Mouse (Mus musculus) hindbrain, embryonic 12.5 days (tissue): ENCODE data around the gene Susd3. TPM values are rescaled to one million over a fixed set of nuclear protein-coding genes. Genes with fewer than 3 reads are reported as not detected.

Experiments
- ATAC-seq: fragments of 200-750 bp; cut with Nextera tagmentation; 2 replicates; pipeline ENCODE4 v1.8.0; 2017; ENCODE audit warnings: moderate TSS enrichment; ENCODE audit not compliant: low FRiP score
- H3K27ac ChIP-seq: fragments of 300-500 bp; sonication (generic); 2 replicates; pipeline ENCODE4 v1.5.1; 2016; ENCODE audit warnings: mild to moderate bottlenecking
- H3K27me3 ChIP-seq: fragments of 300-500 bp; sonication (generic); 2 replicates; pipeline ENCODE4 v1.6.1; 2016; ENCODE audit warnings: mild to moderate bottlenecking
- H3K36me3 ChIP-seq: fragments of 300-500 bp; sonication (generic); 2 replicates; pipeline ENCODE4 v1.6.1; 2016; ENCODE audit warnings: mild to moderate bottlenecking
- H3K4me1 ChIP-seq: fragments of 300-500 bp; sonication (generic); 2 replicates; pipeline ENCODE4 v1.6.1; 2016
- H3K4me2 ChIP-seq: fragments of 300-500 bp; sonication (generic); replicated peaks from 2 replicates; pipeline ENCODE4 v1.6.1; 2016; ENCODE audit warnings: mild to moderate bottlenecking
- H3K4me3 ChIP-seq: fragments of 300-500 bp; sonication (generic); 2 replicates; pipeline ENCODE4 v1.5.1; 2016; ENCODE audit warnings: mild to moderate bottlenecking
- H3K9ac ChIP-seq: fragments of 300-500 bp; sonication (generic); 2 replicates; pipeline ENCODE4 v1.6.1; 2016; ENCODE audit warnings: mild to moderate bottlenecking, moderate library complexity
- H3K9me3 ChIP-seq: fragments of 300-500 bp; sonication (generic); replicated peaks from 2 replicates; pipeline ENCODE4 v1.6.1; 2016; ENCODE audit warnings: mild to moderate bottlenecking
- WGBS: fragments of 180-500 bp; shearing (Covaris S2); methylation state at CpG from one replicate; pipeline ENCODE4 v1.1.7; 2016; 5-methylcytosine and 5-hydroxymethylcytosine counted together
- polyA plus RNA-seq: library from polyadenylated mRNA; unstranded; fragments of >200 nt; fragmentation: Nextera tagmentation; extraction: Ambion mirVana; gene quantifications from 2 replicates; pipeline ENCODE4 v1.2.1, GENCODE M21; 2016

The Susd3 gene
- polyA plus RNA-seq, 1 experiment from 2014 or later: 0.96 TPM

DNA sequence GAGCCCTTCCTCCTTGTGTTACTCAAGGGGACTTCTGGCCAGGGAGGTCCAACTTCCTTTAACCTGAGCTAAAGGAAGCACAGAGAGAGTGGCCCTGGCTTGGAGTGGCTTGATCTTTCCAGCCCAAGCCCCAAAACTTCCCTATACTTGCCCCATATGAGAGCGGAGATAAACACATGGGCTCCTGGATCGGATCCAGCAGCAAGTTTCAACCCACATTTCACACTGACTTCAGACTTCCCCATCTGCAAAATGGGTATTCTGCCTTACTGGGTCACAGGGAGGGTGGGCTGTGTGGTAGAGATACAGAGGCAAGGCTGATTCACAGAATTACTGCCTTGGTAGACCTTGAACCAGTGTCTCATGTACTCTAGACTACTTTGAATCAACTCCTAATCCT lies 5.0 kb downstream of the Susd3 start:
- H3K4me2 ChIP-seq: no peak overlapping the region
- no peak overlapping the region for H3K27ac ChIP-seq
- H3K9ac ChIP-seq: no peak overlapping the region
- peaks cover 9% of the 10 kb centered on the region for H3K4me1 ChIP-seq
- no peaks in the 10 kb centered on the region for H3K9me3 ChIP-seq
- 96% methylated on average over 2 of the region's 2 CpGs for WGBS
- no peaks in the 10 kb centered on the region for H3K36me3 ChIP-seq
- no peak for ATAC-seq
- H3K4me3 ChIP-seq: no peak overlapping the region
- H3K27me3 ChIP-seq: peaks cover 36% of the 10 kb centered on the region

DNA sequence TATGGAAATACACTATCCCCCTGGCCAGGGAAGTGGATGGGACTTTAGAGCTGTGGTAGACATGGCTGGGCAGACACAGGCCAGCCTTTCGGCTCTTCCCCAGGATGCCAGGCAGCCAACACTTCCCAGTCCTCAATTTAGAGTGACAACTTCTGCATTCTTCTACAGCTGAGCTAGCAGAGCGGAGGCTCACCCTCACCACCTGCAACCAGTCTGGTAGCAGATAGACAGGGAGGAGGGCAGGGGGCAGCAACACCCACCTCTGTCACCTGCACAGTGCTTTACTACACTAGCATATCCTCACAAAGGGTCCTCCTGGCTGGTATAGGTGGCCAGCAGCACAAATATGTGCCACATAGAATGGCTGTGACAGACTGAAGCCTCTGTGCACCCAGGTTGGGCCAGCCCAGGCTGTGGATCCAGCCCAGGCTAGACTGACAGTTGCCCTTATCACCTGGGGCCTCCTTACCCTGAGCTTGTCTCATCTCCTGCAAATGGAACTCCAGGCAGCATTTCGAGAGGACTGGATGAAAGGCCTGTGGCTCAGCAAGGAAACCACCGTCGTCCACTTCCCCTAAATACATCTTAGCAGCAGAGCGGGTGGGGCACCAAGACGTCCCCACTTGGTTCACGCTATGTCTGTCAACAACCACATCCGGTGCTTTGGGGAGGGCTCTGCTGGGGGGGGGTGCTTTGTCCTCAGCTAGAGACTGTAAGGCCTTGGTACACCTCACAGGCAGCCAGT lies 6.0 kb downstream of the Susd3 start:
- Histone ChIP-seq H3K36me3 (no peaks in the 10 kb centered on the region), H3K27me3 (peaks cover 26% of the 10 kb centered on the region), H3K4me2 (no peak overlapping the region), H3K27ac (no peak overlapping the region), H3K9ac (no peak overlapping the region), H3K4me3 (no peak overlapping the region), H3K9me3 (no peaks in the 10 kb centered on the region), H3K4me1 (peaks cover under 1% of the 10 kb centered on the region)
- no peak for ATAC-seq
- WGBS: 72% methylated on average over 9 of the region's 9 CpGs

DNA sequence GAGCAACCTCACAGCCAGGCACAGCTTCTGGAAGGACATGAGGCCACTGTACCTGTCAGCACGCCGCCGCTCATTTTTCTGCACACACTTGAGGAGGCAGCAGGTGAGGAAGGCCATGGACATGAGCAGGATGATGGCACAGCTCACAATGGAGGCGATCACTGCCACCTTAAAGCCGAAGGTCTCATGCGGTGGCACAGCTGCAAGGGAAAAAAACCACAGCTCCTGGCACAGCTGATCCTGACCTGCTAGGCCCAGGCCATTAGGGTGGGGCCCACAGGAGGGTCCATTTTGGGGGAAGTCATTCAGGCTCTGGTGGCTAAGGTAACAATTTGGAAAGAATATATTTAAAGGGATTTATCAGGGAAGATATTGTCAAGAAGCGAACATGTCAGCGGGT lies 9.8 kb downstream of the Susd3 start:
- H3K27me3 ChIP-seq: no peaks in the 10 kb centered on the region
- H3K36me3 ChIP-seq: no peaks in the 10 kb centered on the region
- no peak for ATAC-seq
- H3K9me3 ChIP-seq: no peaks in the 10 kb centered on the region
- no peak overlapping the region for H3K27ac ChIP-seq
- 0 out of 2 replicates have a peak, but pooled peaks cover under 1% of the 10 kb centered on the region for H3K4me1 ChIP-seq
- H3K4me3 ChIP-seq: no peak overlapping the region
- 97% methylated on average over 8 of the region's 8 CpGs for WGBS
- no peak overlapping the region for H3K9ac ChIP-seq
- H3K4me2 ChIP-seq: no peak overlapping the region

DNA sequence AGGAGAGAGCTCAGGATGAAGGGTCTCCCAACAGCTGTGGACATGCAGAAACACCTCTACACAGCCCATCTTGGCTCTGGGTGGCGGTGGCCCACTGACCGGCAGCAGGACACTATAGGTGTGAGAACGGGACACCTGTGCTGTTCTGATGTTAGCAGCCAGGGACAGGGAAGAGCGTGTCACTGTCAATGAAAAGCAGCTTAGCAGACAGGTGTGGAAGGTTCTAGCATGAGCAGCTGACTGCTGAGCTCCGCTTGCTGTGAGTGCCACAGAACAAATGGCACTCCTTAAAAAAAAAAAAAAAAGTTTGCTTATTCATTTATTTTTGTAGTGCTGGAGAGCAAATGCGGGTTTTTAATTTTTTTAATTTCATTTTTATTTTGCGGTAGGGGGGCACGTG lies 10.9 kb downstream of the Susd3 start:
- no peak overlapping the region for H3K27ac ChIP-seq
- no peaks in the 10 kb centered on the region for H3K9me3 ChIP-seq
- no peak for ATAC-seq
- H3K27me3 ChIP-seq: no peaks in the 10 kb centered on the region
- 0 out of 2 replicates have a peak, but pooled peaks cover 2% of the 10 kb centered on the region for H3K4me1 ChIP-seq
- WGBS: 90% methylated on average over 8 of the region's 8 CpGs
- H3K9ac ChIP-seq: no peak overlapping the region
- no peak overlapping the region for H3K4me2 ChIP-seq
- H3K4me3 ChIP-seq: no peak overlapping the region
- no peaks in the 10 kb centered on the region for H3K36me3 ChIP-seq

DNA sequence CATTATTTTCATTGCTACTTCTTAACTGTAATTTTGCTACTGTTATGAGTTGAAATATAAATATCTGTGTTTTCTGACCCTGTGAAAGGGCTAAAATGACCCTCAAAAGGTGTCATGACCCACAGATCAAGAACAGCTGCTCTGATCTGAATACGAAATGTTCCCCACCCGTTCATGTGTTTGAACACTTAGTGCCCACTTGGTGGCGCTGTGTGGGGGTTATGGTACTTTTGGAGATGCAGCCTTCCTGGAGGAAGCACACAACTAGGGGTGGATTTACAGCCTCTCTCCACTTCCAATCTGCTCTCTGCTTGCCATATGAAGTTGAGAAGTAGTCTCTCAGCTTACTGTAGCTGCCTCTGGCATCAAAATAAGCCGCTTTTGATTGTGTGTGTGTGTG lies 13.8 kb downstream of the Susd3 start:
- H3K27ac ChIP-seq: no peak overlapping the region
- no peaks in the 10 kb centered on the region for H3K9me3 ChIP-seq
- H3K27me3 ChIP-seq: no peaks in the 10 kb centered on the region
- ATAC-seq: no peak
- H3K4me2 ChIP-seq: no peak overlapping the region
- H3K4me1 ChIP-seq: 0 out of 2 replicates have a peak, but pooled peaks cover 2% of the 10 kb centered on the region
- H3K36me3 ChIP-seq: no peaks in the 10 kb centered on the region
- no peak overlapping the region for H3K9ac ChIP-seq
- no peak overlapping the region for H3K4me3 ChIP-seq
- WGBS: 93% methylated on average over 4 of the region's 4 CpGs

DNA sequence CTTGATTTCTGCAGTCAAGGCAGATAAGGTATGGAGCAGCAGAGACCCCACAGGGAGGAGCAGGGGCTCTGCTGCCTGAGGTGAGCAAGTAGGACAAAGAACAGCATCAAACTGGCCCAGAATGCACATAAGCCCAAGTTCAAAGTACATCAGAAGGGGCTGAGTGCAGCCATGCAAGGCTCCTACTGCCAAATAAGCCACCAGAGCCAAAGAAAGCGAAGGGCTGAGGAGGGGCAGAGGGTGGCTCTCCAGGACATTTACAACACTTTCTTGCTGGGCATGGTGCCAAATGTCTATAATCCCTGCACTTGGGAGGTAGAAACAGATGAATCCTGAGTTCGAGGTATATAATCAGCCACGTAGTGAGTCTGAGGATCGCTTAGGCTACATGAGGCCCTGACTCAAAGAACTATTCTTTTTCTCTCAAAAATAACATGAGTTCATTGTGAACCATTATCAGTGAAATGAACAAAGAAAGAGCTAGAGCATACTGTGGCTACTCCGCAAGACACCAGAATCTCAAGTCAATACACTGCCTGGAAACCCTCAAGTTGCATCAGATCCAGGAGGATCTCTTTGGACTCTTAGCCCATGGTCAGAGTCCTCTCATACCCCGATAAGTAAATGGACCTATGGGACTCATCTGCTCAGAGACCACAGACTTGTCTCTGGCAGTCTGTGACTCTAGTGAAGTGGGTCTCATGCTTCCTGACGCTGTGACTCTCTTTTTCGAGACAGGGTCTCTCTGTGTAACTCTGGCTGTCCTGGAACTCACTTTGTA lies 14.5 kb downstream of the Susd3 start:
- H3K27ac ChIP-seq: no peak overlapping the region
- 0 out of 2 replicates have a peak, but pooled peaks cover 2% of the 10 kb centered on the region for H3K4me1 ChIP-seq
- H3K9ac ChIP-seq: no peak overlapping the region
- no peaks in the 10 kb centered on the region for H3K27me3 ChIP-seq
- no peak for ATAC-seq
- H3K36me3 ChIP-seq: no peaks in the 10 kb centered on the region
- H3K4me2 ChIP-seq: no peak overlapping the region
- 90% methylated on average over 8 of the region's 8 CpGs for WGBS
- no peak overlapping the region for H3K4me3 ChIP-seq
- no peaks in the 10 kb centered on the region for H3K9me3 ChIP-seq

DNA sequence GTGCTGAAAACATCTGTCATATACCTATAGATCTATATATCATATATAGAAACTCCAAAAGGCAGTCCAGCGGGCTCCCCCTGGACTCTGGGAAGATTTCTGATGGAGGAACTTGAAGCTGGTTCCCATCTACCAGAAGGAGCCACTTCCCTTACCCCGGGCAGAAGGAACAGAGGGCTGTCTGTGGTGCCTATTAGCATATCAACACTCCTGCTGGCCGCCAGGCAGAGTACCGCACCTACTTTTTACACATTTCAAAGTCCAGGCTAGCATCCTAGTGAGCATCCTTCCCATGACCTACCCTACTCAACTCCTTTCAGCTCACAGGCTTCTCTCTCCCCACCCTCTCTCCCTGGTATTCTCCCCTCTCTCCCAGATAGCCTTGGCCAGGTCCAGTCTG lies 22.9 kb downstream of the Susd3 start:
- Histone ChIP-seq H3K4me1 (no peaks in the 10 kb centered on the region), H3K27ac (no peak overlapping the region), H3K9me3 (no peaks in the 10 kb centered on the region), H3K4me3 (no peak overlapping the region), H3K36me3 (no peaks in the 10 kb centered on the region), H3K27me3 (peaks cover 7% of the 10 kb centered on the region; the same call in 1 of the 2 replicates), H3K9ac (no peak overlapping the region), H3K4me2 (no peak overlapping the region)
- ATAC-seq: no peak
- WGBS: 17% methylated on average over 4 of the region's 4 CpGs

DNA sequence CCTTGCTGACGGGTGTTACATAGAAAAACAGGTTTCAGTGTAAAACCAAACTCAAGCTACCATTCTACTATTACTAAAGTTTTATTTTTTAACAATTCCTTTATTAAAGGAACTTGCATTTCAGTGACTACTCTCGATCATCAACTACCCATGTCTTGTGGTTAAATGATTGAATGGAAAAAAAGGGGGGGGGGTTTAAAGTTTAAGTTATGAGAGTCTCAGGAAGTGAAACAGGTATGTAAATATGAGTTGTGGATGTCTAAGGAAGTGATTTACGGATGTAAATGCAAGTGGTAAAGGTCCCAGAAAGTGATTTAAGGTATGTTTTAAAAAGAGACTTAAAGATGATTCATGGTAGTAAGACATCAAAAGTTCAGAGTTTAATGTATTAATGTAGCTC lies 23.3 kb downstream of the Susd3 start:
- H3K27me3 ChIP-seq: peaks cover 10% of the 10 kb centered on the region
- H3K4me2 ChIP-seq: no peak overlapping the region
- no peak overlapping the region for H3K9ac ChIP-seq
- H3K9me3 ChIP-seq: no peaks in the 10 kb centered on the region
- H3K36me3 ChIP-seq: no peaks in the 10 kb centered on the region
- no peaks in the 10 kb centered on the region for H3K4me1 ChIP-seq
- WGBS: 63% methylated on average over 3 of the region's 3 CpGs
- H3K4me3 ChIP-seq: no peak overlapping the region
- ATAC-seq: no peak
- H3K27ac ChIP-seq: no peak overlapping the region

DNA sequence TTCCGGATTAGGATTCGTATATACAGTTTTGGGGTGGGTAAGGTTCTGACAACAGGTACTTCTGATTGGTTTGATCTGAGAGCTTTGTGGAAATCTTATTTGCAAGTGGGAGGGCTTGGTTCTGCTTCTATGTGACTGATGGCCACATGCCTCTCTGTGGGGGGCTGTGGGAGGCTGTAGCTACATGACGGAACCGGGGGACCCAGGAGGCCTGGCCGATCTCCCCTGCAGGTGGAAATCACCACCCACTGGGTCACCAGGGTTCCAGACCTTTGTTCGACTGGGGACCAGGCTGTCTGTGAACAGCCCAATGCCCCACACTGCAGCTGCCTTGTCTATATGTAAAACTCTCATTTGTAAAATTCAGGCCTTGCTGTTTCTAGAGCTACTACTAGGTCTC lies 23.8 kb downstream of the Susd3 start:
- H3K9ac ChIP-seq: no peak overlapping the region
- H3K4me3 ChIP-seq: no peak overlapping the region
- no peak overlapping the region for H3K4me2 ChIP-seq
- H3K9me3 ChIP-seq: no peaks in the 10 kb centered on the region
- H3K36me3 ChIP-seq: no peaks in the 10 kb centered on the region
- no peak for ATAC-seq
- H3K4me1 ChIP-seq: no peaks in the 10 kb centered on the region
- H3K27ac ChIP-seq: no peak overlapping the region
- peaks cover 12% of the 10 kb centered on the region for H3K27me3 ChIP-seq
- 14% methylated on average over 6 of the region's 6 CpGs for WGBS

DNA sequence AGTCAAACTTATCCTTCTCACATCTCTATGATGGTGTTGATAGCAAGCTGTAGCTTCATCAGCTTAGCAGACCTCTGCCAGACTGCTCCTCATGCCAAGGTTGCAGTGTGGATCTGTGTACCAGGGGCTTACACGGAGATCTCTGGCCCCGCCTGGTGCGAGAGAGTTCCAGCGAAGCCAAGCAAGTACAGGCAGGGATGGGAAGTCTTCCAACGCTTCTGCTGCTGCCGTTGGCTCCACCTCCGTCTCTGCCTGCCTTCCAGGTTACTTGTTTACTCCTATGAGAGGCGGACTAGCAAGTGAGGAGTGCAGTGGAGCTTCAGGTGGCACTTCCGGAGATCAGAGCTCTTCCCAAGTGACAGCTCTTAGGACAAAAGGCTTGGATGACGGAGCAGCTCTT lies 24.2 kb downstream of the Susd3 start:
- ATAC-seq: no peak
- Histone ChIP-seq H3K4me3 (no peak overlapping the region), H3K27me3 (peaks cover 14% of the 10 kb centered on the region), H3K9ac (no peak overlapping the region), H3K27ac (no peak overlapping the region), H3K36me3 (no peaks in the 10 kb centered on the region), H3K9me3 (no peaks in the 10 kb centered on the region), H3K4me1 (no peaks in the 10 kb centered on the region), H3K4me2 (no peak overlapping the region)
- 14% methylated on average over 10 of the region's 10 CpGs for WGBS

DNA sequence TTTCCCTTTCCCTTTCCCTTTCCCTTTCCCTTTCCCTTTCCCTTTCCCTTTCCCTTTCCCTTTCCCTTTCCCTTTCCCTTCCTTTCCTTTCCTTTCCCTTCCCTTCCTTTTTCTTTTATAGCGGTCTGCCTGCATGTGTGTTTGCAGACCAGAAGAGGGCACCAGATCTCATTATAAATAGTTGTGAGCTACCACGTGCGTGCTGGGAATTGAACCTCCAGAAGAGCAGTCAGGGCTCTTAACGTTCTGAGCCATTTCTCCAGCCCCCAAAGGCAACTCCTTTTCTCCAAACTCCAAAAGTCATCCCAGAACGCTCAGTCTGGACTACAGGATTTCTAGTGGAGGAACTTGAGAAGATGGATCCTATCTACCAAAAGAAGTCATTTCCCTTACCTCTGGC lies 27.6 kb downstream of the Susd3 start:
- Histone ChIP-seq H3K4me1 (no peaks in the 10 kb centered on the region; the same call in 1 of the 2 replicates), H3K27me3 (peaks cover 29% of the 10 kb centered on the region), H3K27ac (no peak overlapping the region), H3K4me3 (no peak overlapping the region), H3K9me3 (no peaks in the 10 kb centered on the region), H3K36me3 (no peaks in the 10 kb centered on the region), H3K4me2 (no peak overlapping the region), H3K9ac (no peak overlapping the region)
- no peak for ATAC-seq
- WGBS: 16% methylated on average over 5 of the region's 5 CpGs

DNA sequence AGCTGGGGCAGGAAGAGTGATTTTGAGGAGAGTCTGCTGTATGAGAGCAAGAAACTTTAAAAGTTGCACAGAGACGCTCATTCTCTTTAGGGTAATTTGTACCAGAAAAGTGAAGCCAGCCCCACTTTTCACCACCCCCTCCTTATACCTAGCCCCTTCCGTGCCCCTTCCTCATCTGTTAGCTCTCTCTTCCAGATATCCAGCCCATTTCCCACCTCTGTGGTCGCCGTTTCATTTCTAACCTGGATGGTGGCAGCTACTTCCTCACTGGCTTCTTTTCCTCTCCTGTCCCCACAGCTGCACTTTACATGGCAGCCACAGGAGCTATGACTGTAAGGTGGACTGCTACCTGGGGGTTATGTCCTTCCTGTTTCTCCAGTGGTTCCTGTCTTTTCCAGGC lies 29.1 kb downstream of the Susd3 start:
- Histone ChIP-seq H3K36me3 (no peaks in the 10 kb centered on the region), H3K9ac (no peak overlapping the region), H3K27me3 (peaks cover 32% of the 10 kb centered on the region), H3K4me1 (peaks cover 8% of the 10 kb centered on the region; the same call in 1 of the 2 replicates), H3K27ac (no peak overlapping the region), H3K4me2 (no peak overlapping the region), H3K4me3 (no peak overlapping the region), H3K9me3 (no peaks in the 10 kb centered on the region)
- 88% methylated on average over 4 of the region's 4 CpGs for WGBS
- no peak for ATAC-seq
